Mouse (Mus musculus): ENCODE results near the gene Mdh1. TPM values are rescaled to one million over a fixed set of nuclear protein-coding genes. Genes with fewer than 3 reads are reported as not detected.
"Not testable (repeated sequence)": the region's sequence is repeated elsewhere in the genome, so short reads cannot be mapped to it uniquely, and the experiment has no call there.

Mdh1 gene
- polyA plus RNA-seq, 1 experiment from 2014 or later, result 379 TPM

GRCm38 (mm10) chr11:21540072-21540471, 32.1 kb downstream of the Mdh1 start:
- H3K36me3 ChIP-seq, result no peaks in the 10 kb centered on the region
- 68% methylated on average over 2 of the region's 2 CpGs for WGBS

GRCm38 (mm10) chr11:21530856-21531255, 41.3 kb downstream of the Mdh1 start:
- not testable (repeated sequence) for H3K4me2 ChIP-seq (replicated peaks); H3K36me3 ChIP-seq; H3K27ac ChIP-seq; H3K9me3 ChIP-seq; H3K9ac ChIP-seq; H3K27me3 ChIP-seq (replicated peaks); H3K4me3 ChIP-seq; H3K4me1 ChIP-seq; ATAC-seq (ENCODE audit: low FRiP score, low read depth)
- 89% methylated on average over 2 of the region's 2 CpGs for WGBS

More at GRCm38 (mm10) chr11:21540072-21540471, 32.1 kb downstream of the Mdh1 start:
- H3K4me1 ChIP-seq, result no peaks in the 10 kb centered on the region
- H3K9me3 ChIP-seq, result no peaks in the 10 kb centered on the region
- no peak for ATAC-seq (ENCODE audit: low FRiP score, low read depth)
- H3K9ac ChIP-seq, result no peak overlapping the region
- no peak overlapping the region for H3K4me3 ChIP-seq
- H3K27me3 ChIP-seq (replicated peaks), result no peaks in the 10 kb centered on the region
- no peak overlapping the region for H3K27ac ChIP-seq
- no peak overlapping the region for H3K4me2 ChIP-seq (replicated peaks)

DNA sequence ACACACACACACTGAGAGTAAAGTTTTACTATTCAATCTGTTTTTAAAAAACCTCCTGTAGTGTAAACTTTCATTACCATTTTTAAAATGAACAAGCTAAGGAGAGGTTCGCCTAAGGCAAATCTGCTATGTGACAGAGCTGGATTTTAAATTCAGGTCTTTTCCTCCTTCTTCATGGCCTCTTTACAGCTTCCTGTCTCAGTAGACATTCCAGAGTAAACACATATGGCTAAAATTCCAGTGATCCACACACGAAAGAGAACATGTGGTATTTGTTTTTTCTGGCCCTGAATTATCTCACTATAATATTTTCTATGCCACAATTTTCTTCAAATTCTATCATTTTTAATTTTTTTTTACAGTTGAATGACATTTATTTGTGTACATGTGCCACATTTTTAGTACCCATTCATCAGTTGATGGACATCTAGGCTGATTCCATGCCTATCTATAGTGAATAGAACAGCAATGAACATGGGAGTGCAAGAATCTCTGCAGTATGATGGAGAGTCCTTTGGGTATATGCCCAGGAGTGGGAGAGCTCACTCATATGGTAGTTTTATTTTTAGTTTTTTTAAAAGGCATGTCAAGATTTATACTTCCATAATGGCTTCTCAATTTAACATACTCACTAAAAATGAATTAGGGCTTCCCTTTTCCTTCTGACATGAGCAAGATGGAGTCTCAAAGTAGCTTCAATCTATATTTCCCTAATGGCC, 43.3 kb downstream of the Mdh1 start:
- Histone ChIP-seq H3K27me3 (replicated peaks) (no peaks in the 10 kb centered on the region), H3K4me2 (replicated peaks) (no peak overlapping the region), H3K9me3 (no peaks in the 10 kb centered on the region), H3K27ac (no peak overlapping the region), H3K4me1 (no peaks in the 10 kb centered on the region), H3K9ac (no peak overlapping the region), H3K4me3 (no peak overlapping the region), H3K36me3 (no peaks in the 10 kb centered on the region)
- ATAC-seq (ENCODE audit: low FRiP score, low read depth), result no peak
- WGBS, result 76% methylated on average over 2 of the region's 2 CpGs

DNA sequence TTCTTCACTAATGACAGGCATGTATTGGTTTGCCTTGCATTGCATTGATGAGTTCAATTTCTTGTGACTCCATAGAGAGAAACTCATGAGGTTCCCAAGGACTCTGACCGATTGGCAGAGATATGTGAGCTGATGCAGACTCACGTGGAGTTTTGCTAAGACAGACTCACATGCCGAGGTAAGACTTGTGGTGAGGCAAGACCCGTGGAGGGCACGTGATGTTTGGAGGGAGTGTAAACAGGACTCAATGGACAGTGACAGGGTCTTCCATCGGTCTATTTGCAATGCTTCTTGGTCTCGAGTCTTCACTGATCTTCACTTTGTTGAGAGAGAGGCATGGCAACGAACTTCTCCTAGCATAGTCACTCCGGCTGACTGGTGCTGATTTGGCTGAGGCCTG, 54.4 kb downstream of the Mdh1 start:
- Histone ChIP-seq H3K4me1 (no peaks in the 10 kb centered on the region), H3K36me3 (no peaks in the 10 kb centered on the region), H3K9ac (no peak overlapping the region), H3K4me2 (replicated peaks) (no peak overlapping the region), H3K4me3 (no peak overlapping the region), H3K27ac (no peak overlapping the region), H3K9me3 (no peaks in the 10 kb centered on the region), H3K27me3 (replicated peaks) (no peaks in the 10 kb centered on the region)
- 93% methylated on average over 9 of the region's 9 CpGs for WGBS
- ATAC-seq (ENCODE audit: low FRiP score, low read depth), result no peak

- not testable (repeated sequence) for H3K4me3 ChIP-seq; H3K27ac ChIP-seq; H3K9ac ChIP-seq; ATAC-seq (ENCODE audit: low FRiP score, low read depth); H3K4me1 ChIP-seq; H3K27me3 ChIP-seq (replicated peaks); H3K4me2 ChIP-seq (replicated peaks); H3K9me3 ChIP-seq; H3K36me3 ChIP-seq
- 95% methylated on average over 1 of the region's 1 CpGs for WGBS
Measured at GRCm38 (mm10) chr11:21516396-21516795, 55.8 kb downstream of the Mdh1 start.

GRCm38 (mm10) chr11:21510577-21510976, 61.6 kb downstream of the Mdh1 start:
- H3K27me3 ChIP-seq (replicated peaks); H3K4me2 ChIP-seq (replicated peaks); H3K4me1 ChIP-seq; H3K9ac ChIP-seq; H3K27ac ChIP-seq; H3K4me3 ChIP-seq; H3K9me3 ChIP-seq; ATAC-seq (ENCODE audit: low FRiP score, low read depth); H3K36me3 ChIP-seq: not testable (repeated sequence)
- 92% methylated on average over 1 of the region's 1 CpGs for WGBS

- WGBS, result 94% methylated on average over 1 of the region's 1 CpGs
- not testable (repeated sequence) for H3K36me3 ChIP-seq
Measured at GRCm38 (mm10) chr11:21508713-21509112, 63.5 kb downstream of the Mdh1 start.

DNA sequence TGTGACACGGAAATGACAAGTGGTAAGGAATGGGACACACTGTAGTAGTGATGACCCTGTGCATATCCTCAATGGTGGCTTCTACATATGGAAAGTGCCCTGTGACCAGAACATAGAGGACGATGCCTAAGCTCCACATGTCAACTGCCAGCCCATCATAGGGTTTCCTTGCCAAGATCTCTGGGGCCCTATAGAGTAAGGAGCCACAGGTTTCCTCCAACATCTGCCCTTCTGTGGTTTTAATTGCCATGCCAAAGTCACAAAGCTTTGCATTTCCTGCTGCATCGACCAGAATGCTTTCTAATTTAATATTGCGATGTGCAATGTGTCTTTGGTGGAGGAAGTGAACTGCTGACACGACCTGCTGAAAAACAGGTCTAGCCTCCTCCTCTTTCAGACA, 65.1 kb downstream of the Mdh1 start:
- H3K27ac ChIP-seq; H3K9me3 ChIP-seq; ATAC-seq (ENCODE audit: low FRiP score, low read depth); H3K36me3 ChIP-seq; H3K9ac ChIP-seq; H3K27me3 ChIP-seq (replicated peaks); H3K4me3 ChIP-seq; H3K4me2 ChIP-seq (replicated peaks); H3K4me1 ChIP-seq: not testable (repeated sequence)
- 91% methylated on average over 5 of the region's 5 CpGs for WGBS

More at GRCm38 (mm10) chr11:21508713-21509112, 63.5 kb downstream of the Mdh1 start:
- H3K27ac ChIP-seq; H3K4me2 ChIP-seq (replicated peaks); H3K27me3 ChIP-seq (replicated peaks); H3K9ac ChIP-seq; H3K4me3 ChIP-seq; H3K4me1 ChIP-seq; ATAC-seq (ENCODE audit: low FRiP score, low read depth); H3K9me3 ChIP-seq: not testable (repeated sequence)

Small RNAs within 50 kb of the gene (microRNA-seq; reads per million reads assigned to microRNA genes)
- gene Gm22990, result not detected

Other genes starting within 250 kb of the Mdh1 start
- gene Ugp2, start 201.2 kb downstream of the Mdh1 start, polyA plus RNA-seq (2016; fragmentation: Nextera tagmentation; extraction: Ambion mirVana), result 72.9 and 75.0 TPM in 2 replicates
- gene Wdpcp, start 132 bp downstream of the Mdh1 start, polyA plus RNA-seq (2016; fragmentation: Nextera tagmentation; extraction: Ambion mirVana), result 11.2 and 11.4 TPM in 2 replicates

Measured in neural tube, embryonic 12.5 days (tissue).